Mouse (Mus musculus) heart, embryonic 10.5 days (tissue): ENCODE measurements at regions not wholly inside any gene's neighbourhood (a gene's known extent, or its start where the extent isn't known, plus 50 kb on each side); places are given as distances from the start of the nearest gene placed in this dataset.
"Not testable (repeated sequence)": the region's sequence is repeated elsewhere in the genome, so short reads cannot be mapped to it uniquely, and the experiment has no call there.

Experiments
- DNase-seq: peaks from one replicate; pipeline ENCODE4 v3.0.0-alpha.2; 2017; ENCODE audit warnings: low spot score
- H3K27ac ChIP-seq: fragments of 300-500 bp; sonication (generic); 2 replicates; pipeline ENCODE4 v1.5.1; 2016; ENCODE audit warnings: mild to moderate bottlenecking
- H3K27me3 ChIP-seq: fragments of 300-500 bp; sonication (generic); 2 replicates; pipeline ENCODE4 v1.6.1; 2016; ENCODE audit warnings: mild to moderate bottlenecking; ENCODE audit not compliant: poor library complexity, insufficient read depth, severe bottlenecking
- H3K36me3 ChIP-seq: fragments of 300-500 bp; sonication (generic); 2 replicates; pipeline ENCODE4 v1.6.1; 2016; ENCODE audit warnings: mild to moderate bottlenecking, moderate library complexity
- H3K4me1 ChIP-seq: fragments of 300-500 bp; sonication (generic); 2 replicates; pipeline ENCODE4 v1.6.1; 2016; ENCODE audit warnings: mild to moderate bottlenecking
- H3K4me3 ChIP-seq: fragments of 300-500 bp; sonication (generic); 2 replicates; pipeline ENCODE4 v1.5.1; 2016; ENCODE audit warnings: mild to moderate bottlenecking, moderate library complexity
- H3K9me3 ChIP-seq: fragments of 300-500 bp; sonication (generic); 2 replicates; pipeline ENCODE4 v1.6.1; 2016; ENCODE audit warnings: mild to moderate bottlenecking, moderate library complexity
- WGBS: fragments of 180-500 bp; shearing (Covaris S2); methylation state at CpG from one replicate; pipeline ENCODE4 v1.1.7; 2016; 5-methylcytosine and 5-hydroxymethylcytosine counted together

DNA sequence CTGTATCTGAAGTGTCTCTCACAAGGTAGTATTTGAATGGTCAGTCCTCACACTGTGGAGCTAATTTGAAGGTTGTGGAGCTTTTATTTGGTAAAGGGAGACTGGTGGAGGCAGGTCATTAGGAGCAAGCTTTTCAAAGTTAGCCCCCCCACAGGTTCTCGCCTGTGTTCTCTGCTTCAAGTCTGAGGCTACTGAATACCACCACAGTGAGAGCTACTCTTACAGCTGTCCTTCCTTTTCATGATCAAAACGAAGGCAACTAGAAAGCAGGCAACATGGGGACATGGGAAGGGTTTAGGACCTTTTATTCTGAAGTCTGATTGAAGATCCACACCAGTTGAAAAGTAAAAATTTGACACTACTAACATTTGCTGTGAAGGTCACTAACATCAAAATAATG is 645.2 kb upstream of the Pou3f2 start:
- 35% methylated on average over 2 of the region's 2 CpGs for WGBS
- no peak overlapping the region for H3K4me3 ChIP-seq
- no peaks in the 10 kb centered on the region for H3K36me3 ChIP-seq
- no peaks in the 10 kb centered on the region for H3K27me3 ChIP-seq
- H3K9me3 ChIP-seq, result no peaks in the 10 kb centered on the region
- H3K4me1 ChIP-seq, result no peaks in the 10 kb centered on the region
- H3K27ac ChIP-seq, result no peak overlapping the region
- DNase-seq, result no peak

DNA sequence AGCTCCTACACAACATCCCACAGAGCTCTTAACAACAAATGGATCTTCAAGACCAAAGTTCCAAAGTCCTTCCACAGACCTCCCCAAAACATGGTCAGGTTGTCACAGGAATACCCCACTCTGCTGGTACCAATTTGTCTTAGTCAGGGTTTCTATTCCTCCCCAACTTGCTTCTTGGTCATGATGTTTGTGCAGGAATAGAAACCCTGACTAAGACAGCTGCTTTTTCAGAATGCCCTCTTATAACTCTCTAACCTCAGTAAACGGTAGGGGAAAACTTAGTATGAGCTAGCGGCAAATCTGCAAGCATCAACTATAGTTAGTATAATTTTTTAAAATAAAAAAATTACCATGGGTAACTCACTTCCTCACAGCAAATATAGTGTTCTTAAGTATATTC is 613.3 kb upstream of the Pou3f2 start:
- DNase-seq, H3K4me1 ChIP-seq, H3K36me3 ChIP-seq, H3K27ac ChIP-seq, H3K27me3 ChIP-seq, H3K9me3 ChIP-seq, H3K4me3 ChIP-seq: not testable (repeated sequence)
- 88% methylated on average over 2 of the region's 2 CpGs for WGBS

DNA sequence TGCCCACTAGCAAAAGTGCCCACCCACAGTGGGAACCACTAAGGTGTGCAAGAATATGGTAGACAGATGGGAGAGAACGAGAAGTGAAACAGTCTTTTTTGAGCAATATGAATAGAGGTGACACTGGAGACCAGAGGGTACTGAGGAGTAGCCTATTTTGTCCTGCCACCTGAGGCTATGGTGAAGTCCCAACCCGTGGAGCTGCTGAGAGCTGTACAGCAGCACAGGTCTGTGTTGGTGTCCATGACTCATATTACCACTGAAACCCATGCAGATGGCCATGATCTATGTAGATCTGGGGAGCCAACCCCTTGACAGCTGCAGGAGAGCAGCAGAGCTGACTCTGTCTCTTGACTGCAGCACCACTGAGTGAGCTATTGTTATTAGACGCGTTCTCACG is 591.4 kb upstream of the Pou3f2 start:
- no peaks in the 10 kb centered on the region for H3K36me3 ChIP-seq
- H3K4me1 ChIP-seq, result no peaks in the 10 kb centered on the region
- no peaks in the 10 kb centered on the region for H3K27me3 ChIP-seq
- H3K27ac ChIP-seq, result no peak overlapping the region
- H3K4me3 ChIP-seq, result no peak overlapping the region
- 89% methylated on average over 5 of the region's 5 CpGs for WGBS
- H3K9me3 ChIP-seq, result no peaks in the 10 kb centered on the region
- no peak for DNase-seq

DNA sequence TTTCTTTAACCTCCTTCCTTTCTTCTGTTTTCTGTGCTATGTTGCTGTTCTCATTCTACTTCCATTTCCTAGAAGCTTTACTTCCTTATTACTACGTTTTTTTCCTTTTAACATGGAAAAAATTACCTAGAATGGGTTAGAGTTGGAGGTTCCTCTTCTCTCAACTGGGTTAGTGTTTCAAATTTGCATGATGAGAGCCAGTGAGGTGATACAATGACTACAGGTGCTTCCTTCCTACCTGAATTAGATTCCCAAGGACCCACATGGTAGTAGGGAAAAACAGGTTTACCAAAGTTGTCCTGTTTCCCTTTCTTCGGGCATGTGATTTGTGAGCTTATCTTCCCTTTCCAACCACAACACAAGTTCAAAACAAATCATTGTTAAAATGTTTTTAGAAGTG is 589.4 kb upstream of the Pou3f2 start:
- Histone ChIP-seq H3K27me3 (no peaks in the 10 kb centered on the region), H3K27ac (no peak overlapping the region), H3K4me1 (no peaks in the 10 kb centered on the region), H3K9me3 (no peaks in the 10 kb centered on the region), H3K36me3 (no peaks in the 10 kb centered on the region), H3K4me3 (no peak overlapping the region)
- 68% methylated on average over 2 of the region's 2 CpGs for WGBS
- no peak for DNase-seq

DNA sequence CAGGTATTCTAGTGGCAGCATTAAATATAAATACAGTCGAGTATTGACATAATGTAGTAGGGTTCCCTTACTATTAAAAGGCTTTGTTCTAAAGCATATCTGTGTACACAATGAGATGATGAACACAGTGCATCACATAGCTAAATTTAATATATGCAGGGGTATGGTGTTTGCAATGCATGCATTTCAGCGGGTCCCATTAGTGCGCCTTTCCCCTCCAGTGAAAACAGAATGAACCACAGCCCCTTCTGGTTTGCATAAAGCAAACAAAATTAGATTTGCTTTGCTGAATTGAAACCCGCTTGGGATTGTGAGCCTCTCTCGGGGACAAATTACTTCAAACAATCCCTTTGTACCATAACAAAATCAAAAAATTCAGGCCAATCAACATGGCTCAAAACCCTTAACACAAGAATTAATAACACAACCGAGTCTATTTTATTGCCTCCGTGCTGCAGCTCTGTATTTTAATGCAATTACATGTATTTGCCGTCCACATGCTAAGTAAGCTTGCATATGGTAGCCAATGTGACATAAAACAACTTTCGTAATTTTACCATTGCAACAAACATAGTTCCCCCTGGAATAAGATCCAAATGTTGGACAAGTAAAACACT is 562.6 kb upstream of the Pou3f2 start:
- 84% methylated on average over 9 of the region's 9 CpGs for WGBS
- H3K4me3 ChIP-seq, result no peak overlapping the region
- no peaks in the 10 kb centered on the region for H3K4me1 ChIP-seq
- no peaks in the 10 kb centered on the region for H3K27me3 ChIP-seq
- no peaks in the 10 kb centered on the region for H3K36me3 ChIP-seq
- DNase-seq, result no peak
- no peak overlapping the region for H3K27ac ChIP-seq
- no peaks in the 10 kb centered on the region for H3K9me3 ChIP-seq

DNA sequence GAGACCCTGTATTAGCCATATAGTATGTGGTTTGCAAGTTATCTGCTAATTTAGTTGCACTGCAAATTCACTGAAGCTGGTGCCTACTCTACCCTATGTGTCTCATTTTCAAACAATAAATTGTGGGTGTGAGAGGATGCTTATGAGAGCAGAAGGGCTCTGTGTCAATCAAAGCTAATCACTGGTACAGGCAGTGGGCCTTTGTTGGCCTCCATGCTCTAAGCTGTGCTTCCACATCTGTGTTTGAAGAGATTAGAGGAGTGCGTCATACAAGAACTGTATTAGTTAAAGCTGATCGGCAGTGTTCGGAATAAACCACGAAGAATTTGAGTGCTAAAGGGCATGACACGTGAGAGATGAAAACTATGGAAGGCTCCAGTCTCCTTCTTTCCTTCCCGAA is 549.6 kb upstream of the Pou3f2 start:
- Histone ChIP-seq H3K4me1 (no peaks in the 10 kb centered on the region), H3K4me3 (no peak overlapping the region), H3K36me3 (no peaks in the 10 kb centered on the region), H3K27me3 (no peaks in the 10 kb centered on the region), H3K9me3 (no peaks in the 10 kb centered on the region), H3K27ac (no peak overlapping the region)
- WGBS, result 79% methylated on average over 6 of the region's 6 CpGs
- no peak for DNase-seq

DNA sequence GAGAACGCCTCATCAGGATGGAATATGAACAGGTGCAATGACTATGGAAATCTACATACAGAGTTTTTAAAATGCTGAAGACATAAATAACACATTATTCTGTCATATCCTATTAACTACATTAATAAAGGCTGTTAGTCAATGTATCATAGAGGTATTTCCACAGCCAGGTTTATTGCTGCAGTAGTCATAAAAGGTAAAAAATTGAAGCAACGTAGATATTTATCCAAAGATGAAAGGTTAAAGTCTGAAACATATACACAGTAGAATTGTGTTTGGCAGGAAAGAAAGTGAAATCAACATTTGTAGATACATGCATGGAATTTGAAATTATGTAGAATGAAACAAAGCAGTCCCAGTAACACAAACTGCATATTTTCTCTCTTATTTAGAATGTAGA is 543.1 kb upstream of the Pou3f2 start:
- Histone ChIP-seq H3K4me3 (no peak overlapping the region), H3K27me3 (no peaks in the 10 kb centered on the region), H3K36me3 (no peaks in the 10 kb centered on the region), H3K9me3 (no peaks in the 10 kb centered on the region), H3K27ac (no peak overlapping the region), H3K4me1 (no peaks in the 10 kb centered on the region)
- 81% methylated on average over 2 of the region's 2 CpGs for WGBS
- no peak for DNase-seq

DNA sequence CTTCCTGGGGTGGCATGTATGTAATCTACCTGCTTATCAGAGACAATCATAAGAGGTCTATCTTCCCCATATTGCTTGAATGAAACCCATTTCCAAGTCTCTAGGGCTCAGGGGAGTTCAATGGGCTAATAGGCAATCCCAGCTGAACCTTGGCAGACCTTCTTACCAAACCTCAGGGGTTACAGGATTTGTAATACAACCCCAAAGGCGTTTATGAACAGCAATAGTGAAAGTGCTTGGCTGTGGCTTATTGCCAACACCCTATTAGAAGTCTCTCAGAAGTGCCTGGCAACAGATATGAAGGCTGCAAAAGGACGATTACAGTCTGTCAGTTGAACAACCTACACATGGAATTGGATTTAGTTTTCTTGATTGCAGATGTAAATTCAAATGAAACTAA is 534.0 kb upstream of the Pou3f2 start:
- DNase-seq, result no peak
- no peaks in the 10 kb centered on the region for H3K4me1 ChIP-seq
- WGBS, result 56% methylated on average over 2 of the region's 2 CpGs
- no peak overlapping the region for H3K4me3 ChIP-seq
- no peaks in the 10 kb centered on the region for H3K27me3 ChIP-seq
- no peak overlapping the region for H3K27ac ChIP-seq
- H3K9me3 ChIP-seq, result no peaks in the 10 kb centered on the region
- no peaks in the 10 kb centered on the region for H3K36me3 ChIP-seq

DNA sequence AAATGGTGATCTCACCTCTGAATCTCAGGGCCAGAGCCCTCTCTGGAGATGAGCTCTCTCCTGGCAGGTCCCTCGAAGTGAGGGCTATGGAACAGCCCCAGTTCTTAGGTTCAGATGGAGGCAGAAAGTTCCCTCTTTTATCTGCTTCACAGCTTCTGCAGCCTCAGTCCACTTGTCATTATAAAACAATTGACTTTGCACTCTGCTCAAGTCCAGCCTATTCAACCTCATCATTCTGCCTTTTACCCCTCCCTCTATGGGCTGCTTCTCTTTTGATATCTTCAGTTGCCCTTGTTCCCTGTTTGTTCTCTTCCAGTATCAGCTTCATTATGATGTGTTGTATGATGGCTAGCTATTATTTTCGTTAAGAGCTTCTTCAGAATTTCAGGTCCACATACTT is 522.2 kb upstream of the Pou3f2 start:
- DNase-seq, result no peak
- Histone ChIP-seq H3K27me3 (no peaks in the 10 kb centered on the region), H3K4me1 (no peaks in the 10 kb centered on the region), H3K27ac (no peak overlapping the region), H3K9me3 (no peaks in the 10 kb centered on the region), H3K4me3 (no peak overlapping the region), H3K36me3 (no peaks in the 10 kb centered on the region)
- WGBS, result 65% methylated on average over 2 of the region's 2 CpGs

DNA sequence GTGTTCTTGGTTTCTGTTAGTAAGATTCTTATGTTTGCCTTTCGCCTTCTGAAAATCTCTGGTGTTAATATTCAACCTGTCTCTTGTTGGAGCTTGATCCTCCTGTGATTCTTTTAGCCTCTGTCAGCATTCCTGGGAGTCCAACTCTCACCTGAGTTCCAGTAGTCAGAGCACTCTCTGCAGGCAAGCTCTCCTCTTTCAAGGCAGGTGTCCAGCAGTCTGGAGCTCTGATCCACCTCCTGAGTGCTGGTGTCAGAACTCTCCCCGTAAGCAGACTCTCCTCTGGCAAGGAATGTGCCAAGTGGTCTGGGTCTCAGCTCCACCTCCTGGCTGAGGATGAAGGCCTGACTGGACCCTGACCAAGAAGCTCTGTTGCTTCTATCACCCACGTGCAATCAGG is 521.0 kb upstream of the Pou3f2 start:
- H3K9me3 ChIP-seq, DNase-seq, H3K4me1 ChIP-seq, H3K36me3 ChIP-seq, H3K4me3 ChIP-seq, H3K27me3 ChIP-seq, H3K27ac ChIP-seq: not testable (repeated sequence)
- WGBS, result 66% methylated on average over 3 of the region's 3 CpGs

DNA sequence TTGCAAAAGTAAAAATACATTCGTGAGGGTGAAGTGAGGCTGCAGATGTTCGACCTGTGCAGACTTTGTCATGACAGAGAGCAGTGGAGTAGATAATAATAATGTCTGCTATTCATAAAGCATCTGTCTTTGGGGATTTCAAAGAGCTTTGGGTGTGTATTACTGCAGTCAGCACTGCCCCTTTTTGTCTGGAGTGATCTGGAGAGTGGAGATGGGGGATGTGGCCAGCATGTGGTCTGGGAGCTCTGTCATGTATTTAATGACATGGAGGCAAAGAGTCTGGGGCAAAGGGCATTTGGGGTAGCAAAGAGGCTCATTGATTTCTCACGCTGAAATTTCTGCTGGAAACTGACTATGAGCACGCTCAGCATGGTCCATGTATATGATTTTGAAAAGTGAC is 510.8 kb upstream of the Pou3f2 start:
- H3K4me3 ChIP-seq, result no peak overlapping the region
- no peaks in the 10 kb centered on the region for H3K27me3 ChIP-seq
- no peaks in the 10 kb centered on the region for H3K36me3 ChIP-seq
- DNase-seq, result no peak
- peaks cover 4% of the 10 kb centered on the region; the same call in 1 of the 2 replicates for H3K4me1 ChIP-seq
- H3K27ac ChIP-seq, result no peak overlapping the region
- WGBS, result 54% methylated on average over 4 of the region's 4 CpGs
- no peaks in the 10 kb centered on the region for H3K9me3 ChIP-seq

DNA sequence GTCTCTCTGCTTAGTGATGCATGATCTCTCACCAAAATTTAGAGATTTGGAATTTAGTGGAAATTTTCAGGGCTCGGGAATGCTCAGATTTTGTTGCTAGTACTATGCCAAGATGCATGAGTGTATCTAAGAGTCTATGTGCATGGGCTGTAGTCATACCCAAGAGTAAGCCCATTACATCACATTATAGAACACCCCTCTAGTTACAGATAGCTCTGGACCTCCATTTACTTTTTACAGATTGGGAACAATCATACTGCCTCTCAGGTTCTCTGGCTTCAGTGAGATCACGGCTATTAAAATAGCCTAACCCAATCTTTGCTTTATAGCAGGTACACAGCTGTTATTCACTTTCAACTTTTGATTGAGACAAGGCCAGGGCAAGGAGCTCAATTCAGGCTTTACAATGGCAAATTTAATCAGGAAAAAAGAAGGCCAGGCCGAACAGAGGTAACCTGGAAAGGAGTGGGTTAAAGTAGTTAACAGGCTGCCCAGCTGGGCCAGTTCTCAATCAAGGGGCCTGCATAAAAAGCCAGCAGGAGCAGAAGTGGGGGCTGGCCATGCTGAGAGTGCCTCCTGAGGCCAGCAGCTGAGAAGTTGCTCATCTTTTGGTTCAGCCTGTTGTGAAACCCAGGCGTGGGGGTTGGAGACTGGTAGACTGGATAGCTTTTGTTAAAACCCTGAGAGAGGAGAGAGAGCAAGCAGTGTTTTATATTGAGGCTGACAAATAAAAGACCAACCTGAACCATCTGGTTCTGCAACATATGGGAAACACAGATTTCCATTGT is 509.2 kb upstream of the Pou3f2 start:
- Histone ChIP-seq H3K4me1 (peaks cover 4% of the 10 kb centered on the region; the same call in 1 of the 2 replicates), H3K27ac (no peak overlapping the region), H3K4me3 (no peak overlapping the region), H3K9me3 (no peaks in the 10 kb centered on the region), H3K36me3 (no peaks in the 10 kb centered on the region), H3K27me3 (no peaks in the 10 kb centered on the region)
- DNase-seq, result no peak
- 43% methylated on average over 4 of the region's 4 CpGs for WGBS

DNA sequence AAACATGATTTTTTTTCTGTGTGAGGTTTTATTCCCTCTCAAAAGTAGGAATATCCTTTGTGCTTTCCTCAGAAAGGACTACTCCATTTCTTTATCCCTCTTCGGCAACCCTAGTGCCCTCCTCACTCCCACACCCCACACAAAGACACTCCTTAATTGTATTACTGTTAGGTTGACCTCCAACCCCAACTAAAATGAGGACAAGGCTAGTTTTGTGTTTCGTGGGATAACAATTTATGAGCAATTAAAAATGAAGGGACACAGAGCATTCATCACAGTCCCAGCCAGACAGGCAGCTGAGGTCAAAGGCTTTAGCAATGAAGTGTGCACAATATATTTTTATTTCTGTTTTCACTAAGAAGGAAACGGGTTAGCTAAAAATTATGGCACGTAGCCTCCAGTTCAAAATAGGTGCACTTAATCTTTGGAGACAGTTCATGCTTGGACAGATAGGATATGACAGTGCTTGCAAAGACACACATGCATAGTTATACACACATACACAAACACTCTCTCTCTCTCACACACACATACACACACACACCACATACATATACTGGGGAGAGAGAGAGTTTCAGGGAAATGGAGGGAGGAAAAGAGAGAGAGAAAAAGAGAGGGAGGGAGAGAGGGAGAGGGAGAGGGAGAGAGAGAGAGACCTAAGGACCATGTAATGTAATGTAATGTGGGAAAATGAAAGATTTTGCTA is 498.8 kb upstream of the Pou3f2 start:
- no peaks in the 10 kb centered on the region for H3K4me1 ChIP-seq
- H3K27ac ChIP-seq, result no peak overlapping the region
- H3K4me3 ChIP-seq, result no peak overlapping the region
- H3K36me3 ChIP-seq, result no peaks in the 10 kb centered on the region
- H3K27me3 ChIP-seq, result no peaks in the 10 kb centered on the region
- WGBS, result 75% methylated on average over 4 of the region's 4 CpGs
- H3K9me3 ChIP-seq, result no peaks in the 10 kb centered on the region
- DNase-seq, result no peak
